19 mouse cellular contexts compared by ENCODE assay signal in genomic region chr4:33056317-33056716, GRCm38 (mm10). TPM values are rescaled to one million over a fixed set of nuclear protein-coding genes. Genes with fewer than 3 reads are reported as not detected.
A peak's percentile ranks its signal among the peaks of the same experiment; 100 is the strongest.
DNase-seq lines count a peak whose midpoint lies in the region; ATAC-seq lines count a peak whose summit lies in the region.
"Had no signal": no experiment of that assay in that cellular context is flagged by ENCODE, and none has a peak within 500 bp of the region (broad histone marks: within the 10 kb centered on the region; RNA-seq: fewer than 3 reads in every experiment).

No protein-coding gene starts in this region.

- H3K27me3 ChIP-seq in heart, embryonic 10.5 days (ENCODE audit: insufficient read depth, poor library complexity, severe bottlenecking), result no peaks in the 10 kb centered on the region
- peaks cover 4% of the 10 kb centered on the region for H3K27me3 ChIP-seq in megakaryocyte, embryonic 14.5 days (replicated peaks)
- H3K27me3 ChIP-seq: embryonic facial prominence, embryonic 12.5 days; forebrain, embryonic 15.5 days; hindbrain, embryonic 15.5 days had no signal

- H3K36me3 ChIP-seq in heart, embryonic 10.5 days, result peaks cover 14% of the 10 kb centered on the region
- peaks cover 22% of the 10 kb centered on the region for H3K36me3 ChIP-seq in megakaryocyte, embryonic 14.5 days (replicated peaks; ENCODE audit: low read length)

- no peak overlapping the region for H3K27ac ChIP-seq in heart, embryonic 10.5 days
- H3K27ac ChIP-seq: embryonic facial prominence, embryonic 12.5 days; forebrain, embryonic 15.5 days; hindbrain, embryonic 15.5 days had no signal

- H3K4me1 ChIP-seq in heart, embryonic 10.5 days, result peaks cover 9% of the 10 kb centered on the region; the same call in 1 of the 2 replicates
- H3K4me1 ChIP-seq in megakaryocyte, embryonic 14.5 days, result peaks cover 13% of the 10 kb centered on the region
- H3K4me1 ChIP-seq: forebrain, embryonic 15.5 days; hindbrain, embryonic 15.5 days had no signal

- DNase-seq in gastrocnemius, adult 18-20 months (ENCODE audit: low spot score), result peak; percentile 37
- no peak for DNase-seq in gastrocnemius, postnatal 10 days
- DNase-seq in heart, embryonic 10.5 days (ENCODE audit: low spot score), result peak; percentile 55
- no peak for DNase-seq in heart, postnatal 25 days (ENCODE audit: low spot score)
- DNase-seq in left cerebral cortex, adult 9 months (ENCODE audit: low spot score in 2 of 2), result no peak
- DNase-seq: adrenal gland, postnatal 14 days; B cell, adult 2 months; cerebellum, adult 11-12 months; cerebellum, adult 9-10 months; cerebellum, postnatal 25 days; heart, postnatal 14 days had no signal

- intact Hi-C loops in heart, postnatal 25 days (cut with DNase I), result no loop called here

- H3K4me3 ChIP-seq in heart, embryonic 10.5 days, result no peak overlapping the region
- H3K4me3 ChIP-seq in megakaryocyte, embryonic 14.5 days (replicated peaks), result peak overlapping the region; percentile 14
- H3K4me3 ChIP-seq: embryonic facial prominence, embryonic 12.5 days; forebrain, embryonic 15.5 days; hindbrain, embryonic 15.5 days had no signal

- WGBS in heart, embryonic 10.5 days, result 73% methylated on average over 1 of the region's 1 CpGs

- ATAC-seq in megakaryocyte, adult 5-6 weeks (ENCODE audit: poor library complexity, severe bottlenecking), result no peak
- ATAC-seq: CD4-positive, CD25-positive, alpha-beta regulatory T cell, adult 4 months; forebrain, embryonic 15.5 days; intestine, embryonic 16.5 days had no signal

- no peaks in the 10 kb centered on the region for H3K9me3 ChIP-seq in heart, embryonic 10.5 days
- no peaks in the 10 kb centered on the region for H3K9me3 ChIP-seq in megakaryocyte, embryonic 14.5 days
- H3K9me3 ChIP-seq: embryonic facial prominence, embryonic 12.5 days; forebrain, embryonic 15.5 days; G1E; hindbrain, embryonic 15.5 days had no signal

RNA-seq across cellular contexts. Expression of gene Gabrr2, which starts 6.5 kb away (rescaled TPM):
- 1 to 10 TPM; 1.8 to 1.9 TPM for total RNA-seq in gastrocnemius, adult 18-20 months (2021)
- 1 to 10 TPM; 2.2 to 8.1 TPM for total RNA-seq in gastrocnemius, postnatal 10 days (2021)
- 0.21 and 0.62 TPM in 2 replicates for polyA plus RNA-seq in heart, embryonic 10.5 days (2016; fragmentation: Nextera tagmentation; extraction: Ambion mirVana)
- 1 to 10 TPM; 1.5 to 1.6 TPM for total RNA-seq in heart, postnatal 25 days (2021)
- polyA plus RNA-seq in megakaryocyte, embryonic 14.5 days (2012; ENCODE audit: insufficient read depth, low replicate concordance), result 0.67 TPM in 1 of 2 replicates, not detected in the other
- not detected in 2 replicates for total RNA-seq in megakaryocyte, adult 5-6 weeks (2015)
- 0.18 TPM in 1 of 2 replicates, not detected in the other for total RNA-seq in megakaryocyte, adult 5-6 weeks (2017)
- polyA plus RNA-seq: G1E had no signal

RNA-seq across cellular contexts. Expression of gene Ube2j1, which starts 25.1 kb away (rescaled TPM):
- total RNA-seq in gastrocnemius, adult 18-20 months (2021), result 10 to 100 TPM; 47.3 to 49.3 TPM
- total RNA-seq in gastrocnemius, postnatal 10 days (2021), result 10 to 100 TPM; 60.1 to 66.0 TPM
- polyA plus RNA-seq in heart, embryonic 10.5 days (2016; fragmentation: Nextera tagmentation; extraction: Ambion mirVana), result 39.0 and 42.7 TPM in 2 replicates
- 10 to 100 TPM; 42.3 to 43.4 TPM for total RNA-seq in heart, postnatal 25 days (2021)
- polyA plus RNA-seq in megakaryocyte, embryonic 14.5 days (2012; ENCODE audit: insufficient read depth, low replicate concordance), result 27.5 and 35.5 TPM in 2 replicates
- total RNA-seq in megakaryocyte, adult 5-6 weeks (2015), result 57.6 and 61.3 TPM in 2 replicates
- total RNA-seq in megakaryocyte, adult 5-6 weeks (2017), result 59.9 and 65.6 TPM in 2 replicates

Comparison
In these comparisons a context has a peak if more than half of its experiments do, and no peak if none do; other contexts are left out.
1. DNase-seq: peak in gastrocnemius, adult 18-20 months (single experiment) and heart, embryonic 10.5 days (single experiment); none in gastrocnemius, postnatal 10 days (single experiment), heart, postnatal 25 days (single experiment) and left cerebral cortex, adult 9 months (0 of 2).